Mouse (Mus musculus) forebrain, postnatal 0 days (tissue): ENCODE results near the gene Tnfsf12. TPM values are rescaled to one million over a fixed set of nuclear protein-coding genes. Genes with fewer than 3 reads are reported as not detected.

Experiments
- ATAC-seq: fragments of 200-750 bp; cut with Nextera tagmentation; 2 replicates; pipeline ENCODE4 v1.8.0; 2017; ENCODE audit warnings: mild to moderate bottlenecking, moderate library complexity
- DNase-seq: peaks from one replicate; pipeline ENCODE4 v3.0.0-alpha.2; 2015
- H3K27ac ChIP-seq: fragments of 300-500 bp; sonication (generic); 2 replicates; pipeline ENCODE4 v1.5.1; 2014; ENCODE audit warnings: low read depth, mild to moderate bottlenecking, antibody characterized with exemption, low read length, moderate library complexity, mixed read lengths
- H3K27me3 ChIP-seq: fragments of 300-500 bp; sonication (generic); 2 replicates; pipeline ENCODE4 v1.6.1; 2014; ENCODE audit warnings: mild to moderate bottlenecking, low read length, mixed read lengths; ENCODE audit not compliant: insufficient read depth
- H3K36me3 ChIP-seq: fragments of 300-500 bp; sonication (generic); 2 replicates; pipeline ENCODE4 v1.6.1; 2014; ENCODE audit warnings: mild to moderate bottlenecking, moderate library complexity; ENCODE audit not compliant: insufficient read depth
- H3K4me1 ChIP-seq: fragments of 300-500 bp; sonication (generic); 2 replicates; pipeline ENCODE4 v1.6.1; 2014; ENCODE audit warnings: antibody characterized with exemption; ENCODE audit not compliant: insufficient read depth
- H3K4me2 ChIP-seq: fragments of 300-500 bp; sonication (generic); 2 replicates; pipeline ENCODE4 v1.6.1; 2014; ENCODE audit warnings: low read depth, mild to moderate bottlenecking, moderate library complexity
- H3K4me3 ChIP-seq: fragments of 300-500 bp; sonication (generic); 2 replicates; pipeline ENCODE4 v1.5.1; 2014; ENCODE audit warnings: low read depth, low read length, mixed read lengths
- H3K9ac ChIP-seq: fragments of 300-500 bp; sonication (generic); 2 replicates; pipeline ENCODE4 v1.6.1; 2014; ENCODE audit warnings: mild to moderate bottlenecking
- H3K9me3 ChIP-seq: fragments of 300-500 bp; sonication (generic); 2 replicates; pipeline ENCODE4 v1.6.1; 2016; ENCODE audit warnings: low read length
- CTCF ChIP-seq: sonication (generic); IDR thresholded peaks from 2 replicates; pipeline ENCODE4 v1.5.1; 2016; ENCODE audit warnings: antibody characterized with exemption, control low read depth, low read depth
- WGBS: fragments of 180-500 bp; shearing (Covaris S2); extraction: QIAGEN DNeasy Blood & Tissue Kit; methylation state at CpG from one replicate; pipeline ENCODE4 v1.1.7; 2014; 5-methylcytosine and 5-hydroxymethylcytosine counted together
- polyA plus RNA-seq: library from polyadenylated mRNA; unstranded; fragments of >200 nt; fragmentation: Nextera tagmentation; extraction: Ambion mirVana; gene quantifications from 2 replicates; pipeline ENCODE4 v1.2.1, GENCODE M21; 2015
- total RNA-seq: library from RNA; depleted of rRNA; stranded (reverse); fragments of >200 nt; gene quantifications from 2 replicates; pipeline ENCODE4 v1.2.3, GENCODE M21; 2014

Tnfsf12 gene
- total and polyA plus RNA-seq, 2 experiments from 2014 or later, result 3.3 to 4.3 TPM

- H3K9ac ChIP-seq, result peak within 1 kb of the TSS; percentile 69
These were observed 14.1 kb downstream of the Tnfsf12 start, which contains the start of gene Senp3 for GRCm38 (mm10) chr11:69681314-69682208. Gene Senp3, minus strand, starts transcription at chr11:69682084.

GRCm38 (mm10) chr11:69680136-69680855 is 15.4 kb downstream of the Tnfsf12 start:
- no peak for TF ChIP-seq CTCF
- DNase-seq (no peak), ATAC-seq (no peak)
- peak overlapping the region; percentile 82 for H3K4me2 ChIP-seq
- H3K9ac ChIP-seq, result peak overlapping the region; percentile 69; the same call in 1 of the 2 replicates
- WGBS, result 91% methylated on average over 30 of the region's 30 CpGs
- no peak overlapping the region for H3K27ac ChIP-seq
- H3K4me3 ChIP-seq, result 0 out of 2 replicates have a peak overlapping the region, but pooled peaks have one; percentile 74
- H3K36me3 ChIP-seq, result peaks cover 29% of the 10 kb centered on the region
- H3K4me1 ChIP-seq, result peaks cover 14% of the 10 kb centered on the region
- H3K27me3 ChIP-seq, result no peaks in the 10 kb centered on the region
- no peaks in the 10 kb centered on the region for H3K9me3 ChIP-seq

More at GRCm38 (mm10) chr11:69681314-69682208, 14.1 kb downstream of the Tnfsf12 start, which contains the start of gene Senp3:
- peak; percentile 99 for ATAC-seq
- 2% methylated on average over 77 of the region's 80 CpGs for whole genome bisulfite sequencing
- Histone ChIP-seq H3K4me1 (peaks cover 14% of the 10 kb centered on the region), H3K27ac (peak within 1 kb of the TSS; percentile 84), H3K4me3 (peak within 1 kb of the TSS; percentile 74), H3K4me2 (peak within 1 kb of the TSS; percentile 82), H3K9me3 (no peaks in the 10 kb centered on the region), H3K36me3 (peaks cover 17% of the 10 kb centered on the region), H3K27me3 (no peaks in the 10 kb centered on the region)
- peak; percentile 99 for DNase-seq
- TF ChIP-seq CTCF, result no peak

GRCm38 (mm10) chr11:69679144-69679543 is 16.5 kb downstream of the Tnfsf12 start:
- ATAC-seq (no peak), DNase-seq (no peak)
- Histone ChIP-seq H3K9ac (no peak overlapping the region), H3K27me3 (no peaks in the 10 kb centered on the region), H3K36me3 (peaks cover 40% of the 10 kb centered on the region), H3K4me1 (peaks cover 14% of the 10 kb centered on the region), H3K4me3 (no peak overlapping the region), H3K9me3 (no peaks in the 10 kb centered on the region), H3K27ac (no peak overlapping the region), H3K4me2 (no peak overlapping the region)
- TF ChIP-seq CTCF, result no peak
- 91% methylated on average over 2 of the region's 2 CpGs for WGBS

GRCm38 (mm10) chr11:69672211-69672706 is 23.4 kb downstream of the Tnfsf12 start, which contains the start of gene Eif4a1:
Gene Eif4a1, minus strand, starts transcription at chr11:69672423.
- TF ChIP-seq CTCF, result no peak; the same call in 1 of the 2 replicates
- WGBS, result under 1% methylated on average over 36 of the region's 36 CpGs
- peak within 1 kb of the TSS; percentile 87 for H3K4me2 ChIP-seq
- no peaks in the 10 kb centered on the region for H3K9me3 ChIP-seq
- ATAC-seq (peak; percentile 94), DNase-seq (peak; percentile 100)
- peak within 1 kb of the TSS; percentile 99 for H3K9ac ChIP-seq
- no peaks in the 10 kb centered on the region for H3K27me3 ChIP-seq
- peak within 1 kb of the TSS; percentile 98 for H3K27ac ChIP-seq
- H3K4me3 ChIP-seq, result peak within 1 kb of the TSS; percentile 100
- peaks cover 17% of the 10 kb centered on the region for H3K4me1 ChIP-seq
- H3K36me3 ChIP-seq, result peaks cover 63% of the 10 kb centered on the region

DNA sequence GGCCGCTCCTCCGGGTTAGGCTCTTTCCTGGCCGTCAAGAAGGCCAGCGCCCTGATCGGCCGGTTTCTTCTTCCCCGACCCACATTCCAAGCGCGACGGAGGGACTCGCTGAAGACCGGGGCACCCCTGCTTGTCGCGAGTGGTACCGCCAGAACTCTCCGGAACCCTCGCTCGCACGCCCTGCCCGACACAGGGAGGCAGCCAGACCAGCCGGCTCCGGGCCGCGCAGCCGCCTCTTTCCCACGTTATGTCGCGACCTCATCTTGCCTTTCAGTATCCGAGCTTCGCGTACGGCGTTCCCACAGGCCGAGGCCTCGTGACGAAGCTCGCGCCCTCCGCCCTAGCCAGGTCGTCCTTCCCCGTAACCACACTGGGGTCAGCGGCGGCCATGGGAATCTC is 23.9 kb downstream of the Tnfsf12 start:
- H3K27ac ChIP-seq, result peak overlapping the region; percentile 98
- H3K4me2 ChIP-seq, result peak overlapping the region; percentile 87
- no peak for TF ChIP-seq CTCF
- ATAC-seq (peak; percentile 3), DNase-seq (no peak)
- no peaks in the 10 kb centered on the region for H3K27me3 ChIP-seq
- H3K4me1 ChIP-seq, result peaks cover 17% of the 10 kb centered on the region
- H3K36me3 ChIP-seq, result peaks cover 65% of the 10 kb centered on the region
- WGBS, result 2% methylated on average over 41 of the region's 43 CpGs
- peak overlapping the region; percentile 99 for H3K9ac ChIP-seq
- peak overlapping the region; percentile 100 for H3K4me3 ChIP-seq
- no peaks in the 10 kb centered on the region for H3K9me3 ChIP-seq

DNA sequence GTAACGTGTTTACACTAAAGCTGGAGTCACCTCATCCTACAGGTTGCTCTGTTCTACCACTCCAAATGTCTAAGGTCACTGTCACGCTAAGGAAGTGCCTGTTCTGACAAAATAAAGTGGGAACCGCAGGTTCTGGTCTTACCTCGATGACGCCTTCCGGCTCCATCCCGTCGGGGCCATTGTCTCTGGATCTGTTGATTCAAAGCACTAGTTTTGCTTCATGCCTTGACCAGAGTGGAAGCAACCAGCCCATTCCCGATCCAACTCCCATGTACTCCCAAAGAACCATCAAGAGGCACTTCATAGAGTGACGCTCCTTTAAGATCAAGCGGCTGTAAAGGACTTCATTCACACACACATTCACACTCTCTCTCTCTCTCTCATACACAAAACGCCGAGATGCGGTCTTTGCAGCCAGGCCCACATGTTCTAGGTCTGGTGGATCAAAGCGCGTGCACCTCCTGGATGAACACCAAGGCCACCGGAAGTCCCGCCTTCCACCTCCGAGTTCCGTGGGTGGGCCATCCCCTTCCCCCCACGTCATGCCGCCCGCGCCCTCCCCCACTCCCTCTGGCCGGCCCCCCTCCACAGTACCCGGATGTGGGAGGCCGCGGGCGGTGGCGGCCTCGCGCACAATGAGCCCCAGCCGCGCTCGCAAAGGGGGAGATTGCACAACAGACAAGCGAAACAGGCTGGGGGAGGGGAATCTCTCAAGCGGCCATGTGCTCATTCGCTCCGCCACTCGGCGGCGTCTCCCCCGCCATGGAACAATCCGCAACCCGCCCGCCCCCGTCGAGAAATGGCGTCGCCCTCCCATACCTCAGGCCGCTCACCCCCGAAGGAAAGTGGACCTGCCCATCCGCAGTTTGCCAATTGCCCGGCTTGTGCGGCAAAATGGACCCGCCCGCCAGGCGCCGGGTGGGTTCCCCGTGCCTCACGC is 24.6 kb downstream of the Tnfsf12 start:
- Histone ChIP-seq H3K4me3 (peak overlapping the region; percentile 100), H3K36me3 (peaks cover 65% of the 10 kb centered on the region), H3K27me3 (no peaks in the 10 kb centered on the region), H3K9ac (peak overlapping the region; percentile 99), H3K4me1 (peaks cover 17% of the 10 kb centered on the region), H3K27ac (peak overlapping the region; percentile 98), H3K9me3 (no peaks in the 10 kb centered on the region), H3K4me2 (peak overlapping the region; percentile 87)
- WGBS, result 2% methylated on average over 60 of the region's 61 CpGs
- ATAC-seq (peak; percentile 79), DNase-seq (peak; percentile 98)
- TF ChIP-seq CTCF, result peak; percentile 36
